Mouse (Mus musculus) E14TG2a.4 (cell line): ENCODE data around the gene Gm10490.

Source experiments
- H3K27me3 ChIP-seq: 2 replicates; pipeline ENCODE4 v1.6.1; 2014; ENCODE audit warnings: low read length, control low read depth; ENCODE audit not compliant: insufficient read depth
- H3K36me3 ChIP-seq: 2 replicates; pipeline ENCODE4 v1.6.1; 2014; ENCODE audit warnings: low read length, control low read depth; ENCODE audit not compliant: insufficient read depth
- H3K4me1 ChIP-seq: replicated peaks from 2 replicates; pipeline ENCODE4 v1.6.1; 2014; ENCODE audit warnings: low read depth, low read length, control low read depth
- H3K4me3 ChIP-seq: replicated peaks from 2 replicates; pipeline ENCODE4 v1.5.1; 2014; ENCODE audit warnings: mild to moderate bottlenecking, low read length
- H3K9me3 ChIP-seq: 2 replicates; pipeline ENCODE4 v1.6.1; 2014; ENCODE audit warnings: low read length, control low read depth
- CTCF ChIP-seq: conservative IDR thresholded peaks from 2 replicates; pipeline ENCODE4 v1.5.1; 2014; ENCODE audit warnings: low read length
- NANOG ChIP-seq: IDR thresholded peaks from 2 replicates; pipeline ENCODE4 v1.6.1; 2014; ENCODE audit warnings: borderline replicate concordance, low read length, mixed read lengths
- POU5F1 ChIP-seq: IDR thresholded peaks from 2 replicates; pipeline ENCODE4 v1.6.1; 2014; ENCODE audit warnings: low read length, borderline replicate concordance

Gm10490 gene

DNA sequence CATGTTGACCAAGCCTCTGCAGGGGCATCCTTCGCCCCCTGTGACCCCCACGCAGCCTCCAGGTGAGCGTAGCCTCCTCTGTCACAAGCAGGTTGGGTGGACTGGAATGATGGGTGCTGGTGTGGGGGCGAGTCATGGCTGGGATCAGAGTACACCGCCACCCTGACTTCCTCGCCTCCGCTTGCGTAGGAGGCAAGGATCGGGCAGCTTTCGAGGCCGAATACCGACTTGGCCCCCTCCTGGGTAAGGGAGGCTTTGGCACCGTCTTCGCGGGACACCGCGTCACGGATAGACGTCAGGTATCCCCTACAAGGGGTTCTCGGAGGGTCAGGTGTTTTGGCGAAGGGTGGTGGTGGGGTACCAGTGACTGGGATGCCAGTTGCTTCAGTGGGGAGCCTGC, 30.8 kb upstream of the Gm10490 start:
- no peaks in the 10 kb centered on the region for H3K27me3 ChIP-seq
- peaks cover 32% of the 10 kb centered on the region for H3K36me3 ChIP-seq
- no peak for TF ChIP-seq CTCF
- no peak for TF ChIP-seq NANOG
- no peak for TF ChIP-seq POU5F1
- peaks cover 29% of the 10 kb centered on the region for H3K4me1 ChIP-seq
- H3K9me3 ChIP-seq: no peaks in the 10 kb centered on the region
- peak overlapping the region; percentile 88 for H3K4me3 ChIP-seq

DNA sequence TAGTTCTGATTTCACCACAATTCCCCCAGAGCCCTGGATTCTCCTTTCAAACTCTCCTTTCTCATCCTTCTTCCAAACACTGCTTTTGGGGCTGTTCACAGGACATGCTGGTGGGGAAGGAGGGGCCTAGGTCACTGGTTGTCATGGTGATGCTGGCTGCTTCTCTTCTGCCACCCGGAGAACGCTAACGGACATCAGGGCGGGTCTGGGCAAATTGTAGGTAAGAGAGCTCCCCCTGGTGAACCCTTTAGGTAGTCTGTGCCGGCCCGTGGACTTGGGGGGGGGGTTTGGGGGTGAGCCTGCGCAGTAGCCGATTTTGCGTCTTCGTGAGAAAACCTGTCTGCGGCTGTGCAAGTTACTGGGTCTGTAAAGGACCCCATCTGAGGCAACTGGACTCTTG, 29.5 kb upstream of the Gm10490 start:
- H3K4me1 ChIP-seq: peaks cover 31% of the 10 kb centered on the region
- no peaks in the 10 kb centered on the region for H3K27me3 ChIP-seq
- no peak for TF ChIP-seq POU5F1
- peak; percentile 34 for TF ChIP-seq CTCF
- TF ChIP-seq NANOG: no peak
- peak overlapping the region; percentile 88 for H3K4me3 ChIP-seq
- peaks cover 19% of the 10 kb centered on the region for H3K36me3 ChIP-seq
- H3K9me3 ChIP-seq: no peaks in the 10 kb centered on the region

DNA sequence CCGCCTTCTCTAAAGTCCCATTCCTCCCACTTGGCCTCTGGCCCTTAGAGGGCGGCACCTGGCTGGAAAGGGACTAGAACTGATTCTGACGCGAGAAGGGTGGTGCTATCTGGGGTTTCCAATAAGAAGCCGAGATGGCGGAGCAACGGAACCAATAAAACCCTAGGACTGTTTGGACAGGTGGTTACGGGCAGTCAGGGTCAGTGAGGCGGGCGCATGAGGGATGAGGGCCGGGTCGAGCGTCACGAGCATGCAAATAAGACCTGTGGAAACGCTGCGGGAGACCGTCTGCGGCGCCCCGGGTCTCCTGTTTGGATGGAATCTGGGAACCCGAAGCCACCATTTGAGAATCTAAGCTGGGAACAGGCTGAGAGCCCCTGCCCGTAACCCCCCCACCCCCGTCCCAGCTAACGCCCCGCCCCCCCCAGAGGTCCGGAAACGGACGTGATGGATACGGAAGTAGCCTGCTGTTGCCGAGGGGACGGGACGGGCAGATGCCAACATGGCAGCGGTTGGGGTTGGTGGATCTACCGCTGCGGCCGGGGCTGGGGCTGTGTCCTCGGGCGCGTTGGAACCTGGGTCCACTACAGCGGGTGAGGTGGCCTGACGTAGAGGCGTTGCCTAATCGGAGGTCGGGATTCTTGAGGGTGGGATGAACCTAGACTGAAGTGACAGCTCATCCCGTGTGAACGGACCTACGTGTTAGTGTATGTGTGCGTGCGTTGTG, 25.3 kb upstream of the Gm10490 start, which contains the start of gene Slc35a2:
Slc35a2 (plus strand) TSS at position 188 of the 727 bp plus-strand sequence.
- Histone ChIP-seq H3K27me3 (no peaks in the 10 kb centered on the region), H3K4me3 (peak within 1 kb of the TSS; percentile 83), H3K36me3 (peaks cover 13% of the 10 kb centered on the region), H3K4me1 (peaks cover 24% of the 10 kb centered on the region), H3K9me3 (no peaks in the 10 kb centered on the region)
- TF ChIP-seq NANOG (no peak), CTCF (no peak), POU5F1 (no peak)

DNA sequence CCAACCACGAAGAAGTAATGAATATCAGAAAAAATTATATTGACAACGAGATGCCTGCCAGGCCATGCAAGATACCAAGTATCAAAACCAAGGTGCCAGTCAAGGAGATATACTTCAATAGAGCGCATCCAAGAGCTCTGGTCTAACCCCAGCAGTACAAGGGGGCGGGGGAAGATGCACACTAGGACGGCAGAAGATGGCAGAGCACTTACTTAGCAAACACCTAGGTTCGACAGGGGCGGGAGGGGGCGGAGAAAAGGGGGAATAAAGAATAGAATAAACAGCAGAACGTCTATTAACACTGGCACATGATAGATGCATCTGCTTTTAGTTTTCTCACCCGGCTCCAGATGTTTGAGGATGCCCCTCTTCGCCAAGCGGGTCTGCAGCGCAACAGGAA, 11.1 kb upstream of the Gm10490 start:
- H3K36me3 ChIP-seq: peaks cover 37% of the 10 kb centered on the region
- no peaks in the 10 kb centered on the region for H3K9me3 ChIP-seq
- TF ChIP-seq NANOG (no peak), POU5F1 (no peak), CTCF (no peak)
- H3K4me3 ChIP-seq: peak overlapping the region; percentile 86
- H3K4me1 ChIP-seq: peaks cover 3% of the 10 kb centered on the region; the same call in 1 of the 2 replicates
- no peaks in the 10 kb centered on the region for H3K27me3 ChIP-seq

DNA sequence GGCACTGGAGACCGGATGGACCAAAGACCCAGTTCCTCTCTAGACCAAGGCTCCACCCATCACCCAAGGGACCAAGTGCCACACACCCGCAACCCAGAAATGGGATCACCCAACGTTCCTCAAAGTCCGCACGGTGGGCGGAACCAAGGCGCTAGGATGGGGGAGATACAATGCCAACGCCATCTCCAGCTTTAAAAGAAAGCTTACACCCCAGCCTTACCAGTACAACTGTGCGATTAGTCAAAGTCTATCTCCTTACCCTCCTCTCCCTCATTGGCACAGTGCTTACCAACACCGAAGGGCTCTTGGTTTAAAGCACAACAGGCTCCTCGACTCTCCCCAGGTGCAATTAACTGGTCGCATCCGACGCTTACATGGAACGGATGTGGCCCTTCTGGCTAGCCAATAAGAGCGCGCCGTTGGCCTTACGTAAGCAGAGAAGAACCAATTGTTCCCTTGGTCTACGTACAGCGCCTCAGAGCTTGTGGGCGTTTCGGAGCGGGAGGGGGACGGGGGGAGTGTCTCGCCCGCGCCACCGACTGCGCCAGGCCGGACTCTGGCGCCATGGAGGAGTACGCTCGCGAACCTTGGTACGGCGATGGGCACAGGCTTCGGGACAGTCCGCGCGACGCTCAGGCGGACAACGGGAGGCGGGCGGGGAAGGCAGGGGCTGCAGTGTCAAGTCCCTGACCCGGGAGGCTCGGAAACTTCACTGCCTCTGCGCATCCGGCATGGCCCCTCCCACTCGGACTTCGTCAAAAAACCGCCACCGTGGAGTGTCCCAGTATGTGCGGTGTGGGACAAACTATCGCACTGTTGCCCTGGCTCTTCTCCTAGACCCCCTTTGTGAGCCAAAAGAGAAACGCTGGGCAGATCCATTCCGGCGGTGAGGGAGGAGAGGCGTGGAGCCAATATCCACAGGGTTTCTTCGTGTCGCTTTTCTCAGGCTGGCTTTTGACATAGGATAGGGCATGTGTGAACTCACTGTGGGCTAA, 10.2 kb upstream of the Gm10490 start, which contains the start of the genes Pqbp1 and Timm17b:
Pqbp1 (minus strand) TSS at position 390 of the 995 bp plus-strand sequence.
Timm17b (plus strand) TSS at position 478 of the 995 bp plus-strand sequence.
- H3K36me3 ChIP-seq: peaks cover 37% of the 10 kb centered on the region
- TF ChIP-seq POU5F1: no peak
- no peak for TF ChIP-seq NANOG
- TF ChIP-seq CTCF: no peak
- H3K4me3 ChIP-seq: peak within 1 kb of the TSS; percentile 86
- peaks cover 3% of the 10 kb centered on the region; the same call in 1 of the 2 replicates for H3K4me1 ChIP-seq
- H3K9me3 ChIP-seq: no peaks in the 10 kb centered on the region
- no peaks in the 10 kb centered on the region for H3K27me3 ChIP-seq

DNA sequence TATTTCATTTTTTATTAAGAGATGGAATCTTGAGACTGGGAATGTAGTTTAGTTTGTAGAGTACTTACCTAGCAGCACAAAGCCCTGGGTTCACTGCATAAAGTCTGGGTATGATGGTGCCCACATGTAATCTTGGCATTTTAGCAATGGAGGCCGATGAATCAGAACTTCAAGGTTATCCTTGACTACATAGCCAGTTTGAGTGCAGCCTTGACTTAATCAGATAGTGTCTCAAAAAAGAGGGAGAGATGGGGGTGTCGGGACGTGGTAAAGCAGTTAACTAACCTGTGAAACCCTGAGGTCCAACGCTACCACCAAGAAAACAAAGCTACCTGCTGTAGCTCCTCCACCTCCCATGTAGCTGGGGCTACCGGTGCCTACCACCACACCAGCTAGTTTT, 4.9 kb upstream of the Gm10490 start:
- no peak overlapping the region for H3K4me3 ChIP-seq
- H3K9me3 ChIP-seq: no peaks in the 10 kb centered on the region
- peaks cover 20% of the 10 kb centered on the region for H3K36me3 ChIP-seq
- H3K27me3 ChIP-seq: no peaks in the 10 kb centered on the region
- peaks cover 15% of the 10 kb centered on the region; the same call in 1 of the 2 replicates for H3K4me1 ChIP-seq
- TF ChIP-seq POU5F1 (no peak), NANOG (no peak), CTCF (no peak)

DNA sequence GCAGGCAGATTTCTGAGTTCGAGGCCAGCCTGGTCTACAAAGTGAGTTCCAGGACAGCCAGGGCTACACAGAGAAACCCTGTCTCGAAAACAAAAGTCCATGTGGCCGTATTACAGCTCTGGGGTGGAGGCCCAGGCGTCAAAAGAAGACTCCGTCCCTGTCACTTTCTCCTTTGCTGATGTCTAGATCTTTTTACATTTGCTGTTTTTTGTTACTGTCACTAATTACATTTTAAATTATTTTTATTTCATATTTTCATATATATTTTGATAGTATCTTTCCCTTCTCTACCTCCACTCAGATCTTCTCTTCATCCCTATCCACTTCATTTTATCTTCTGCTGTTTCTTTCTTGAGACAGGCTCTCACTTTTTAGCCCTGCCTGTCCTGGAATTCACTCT, 1.6 kb upstream of the Gm10490 start, which contains the start of gene Gm10491:
Gm10491 (minus strand) TSS at position 101 of the 400 bp plus-strand sequence.
- Histone ChIP-seq H3K4me3 (no peak within 1 kb of the TSS), H3K27me3 (no peaks in the 10 kb centered on the region), H3K4me1 (peaks cover 37% of the 10 kb centered on the region), H3K9me3 (no peaks in the 10 kb centered on the region), H3K36me3 (peaks cover 16% of the 10 kb centered on the region)
- TF ChIP-seq CTCF (no peak), NANOG (no peak), POU5F1 (no peak)

DNA sequence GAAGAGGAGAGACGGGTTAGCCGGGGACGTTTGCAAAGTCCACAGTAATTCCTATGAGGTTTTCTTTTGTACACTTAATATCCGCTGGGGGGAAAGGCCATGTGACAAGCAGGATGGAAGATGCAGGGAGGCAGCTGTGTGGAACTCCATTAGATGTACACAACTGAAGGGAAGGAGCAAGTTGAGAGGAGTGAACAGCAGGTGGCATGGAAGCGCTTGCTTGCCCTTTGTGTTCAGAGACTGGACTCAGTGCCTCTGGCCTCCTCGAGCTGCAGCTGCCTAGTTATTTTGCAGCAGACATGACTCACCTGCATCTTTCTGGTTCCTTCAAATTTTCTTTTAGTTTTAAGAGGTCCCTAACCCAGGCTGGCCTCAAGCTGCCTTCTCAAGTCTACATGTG, 1.1 kb downstream of the Gm10490 start:
- peaks cover 43% of the 10 kb centered on the region for H3K4me1 ChIP-seq
- no peak for TF ChIP-seq POU5F1
- no peak for TF ChIP-seq CTCF
- no peak for TF ChIP-seq NANOG
- H3K36me3 ChIP-seq: peaks cover 9% of the 10 kb centered on the region
- no peaks in the 10 kb centered on the region for H3K9me3 ChIP-seq
- H3K4me3 ChIP-seq: no peak overlapping the region
- no peaks in the 10 kb centered on the region for H3K27me3 ChIP-seq
